In genomic region chr17:47923678-47924382, GRCm38 (mm10) we compare ENCODE assay signal across 8 mouse cellular contexts. TPM values are rescaled to one million over a fixed set of nuclear protein-coding genes. Genes with fewer than 3 reads are reported as not detected.
DNase-seq lines count a peak whose midpoint lies in the region; ATAC-seq and TF ChIP-seq lines count a peak whose summit lies in the region.

No protein-coding gene starts in this region.

- peak; percentile 52 for ATAC-seq in forebrain, embryonic 13.5 days
- peak; percentile 58 for ATAC-seq in hindbrain, embryonic 11.5 days (ENCODE audit: low FRiP score)
- ATAC-seq in midbrain, embryonic 16.5 days, result peak; percentile 67

- peak overlapping the region; percentile 89 for H3K9ac ChIP-seq in forebrain, embryonic 13.5 days
- peak overlapping the region; percentile 95 for H3K9ac ChIP-seq in hindbrain, embryonic 11.5 days (ENCODE audit: low read depth, low read length)
- H3K9ac ChIP-seq in midbrain, embryonic 16.5 days (ENCODE audit: low read depth, low read length), result peak overlapping the region; percentile 83

- H3K4me3 ChIP-seq in forebrain, embryonic 13.5 days, result peak overlapping the region; percentile 68
- peak overlapping the region; percentile 85 for H3K4me3 ChIP-seq in hindbrain, embryonic 11.5 days (ENCODE audit: low read depth, low read length)
- peak overlapping the region; percentile 86 for H3K4me3 ChIP-seq in midbrain, embryonic 16.5 days (ENCODE audit: low read depth, low read length)
- H3K4me3 ChIP-seq in thymus, adult 2 months (ENCODE audit: control insufficient read depth, insufficient read depth, low read length), result peak overlapping the region; percentile 93

- H3K9me3 ChIP-seq in forebrain, embryonic 13.5 days (replicated peaks), result no peaks in the 10 kb centered on the region
- H3K9me3 ChIP-seq in hindbrain, embryonic 11.5 days (ENCODE audit: control insufficient read depth, low read length), result no peaks in the 10 kb centered on the region
- H3K9me3 ChIP-seq in midbrain, embryonic 16.5 days (replicated peaks; ENCODE audit: control insufficient read depth, low read length, poor library complexity, severe bottlenecking), result no peaks in the 10 kb centered on the region

- no peak for TF ChIP-seq CTCF in thymus, adult 2 months (IDR thresholded peaks at IDR 0.05; ENCODE audit: borderline replicate concordance, control insufficient read depth, extremely low read depth, insufficient read depth, low read length, poor library complexity)

- no peak for TF ChIP-seq POLR2A in thymus, adult 2 months (IDR thresholded peaks at IDR 0.05; ENCODE audit: control insufficient read depth, extremely low read depth, insufficient read depth, low read length, poor library complexity)

- H3K27me3 ChIP-seq in forebrain, embryonic 13.5 days, result peaks cover 51% of the 10 kb centered on the region
- H3K27me3 ChIP-seq in hindbrain, embryonic 11.5 days (ENCODE audit: control insufficient read depth, insufficient read depth, low read length), result 0 out of 2 replicates have a peak, but pooled peaks cover 2% of the 10 kb centered on the region
- H3K27me3 ChIP-seq in midbrain, embryonic 16.5 days (ENCODE audit: control insufficient read depth, insufficient read depth, low read depth, low read length), result peaks cover 12% of the 10 kb centered on the region
- H3K27me3 ChIP-seq in thymus, adult 2 months (ENCODE audit: control insufficient read depth, insufficient read depth, low read length), result no peaks in the 10 kb centered on the region

- DNase-seq in CD4-positive, CD25-positive, alpha-beta regulatory T cell, adult 2 months (ENCODE audit: low read depth, low spot score), result peak; percentile 53
- peak; percentile 73 to 86 for DNase-seq in adrenal gland, adult (ENCODE audit: inconsistent age in 2 of 2, low spot score in 1 of 2)
- peak; percentile 74 for DNase-seq in hindbrain, embryonic 11.5 days (ENCODE audit: low spot score)
- DNase-seq in liver, result peak; percentile 53
- DNase-seq in thymus, adult 2 months, result peak; percentile 54
- no peak for DNase-seq in left cerebral cortex, postnatal 25 days (ENCODE audit: low spot score in 2 of 2)

- peak overlapping the region; percentile 74 for H3K4me2 ChIP-seq in forebrain, embryonic 13.5 days
- H3K4me2 ChIP-seq in hindbrain, embryonic 11.5 days (replicated peaks; ENCODE audit: low read depth, low read length), result peak overlapping the region; percentile 81
- H3K4me2 ChIP-seq in midbrain, embryonic 16.5 days (ENCODE audit: low read length), result peak overlapping the region; percentile 96

- H3K36me3 ChIP-seq in forebrain, embryonic 13.5 days (ENCODE audit: poor library complexity, severe bottlenecking), result peaks cover 10% of the 10 kb centered on the region; the same call in 1 of the 2 replicates
- no peaks in the 10 kb centered on the region for H3K36me3 ChIP-seq in hindbrain, embryonic 11.5 days (ENCODE audit: control insufficient read depth, insufficient read depth, low read length)
- H3K36me3 ChIP-seq in midbrain, embryonic 16.5 days (ENCODE audit: control insufficient read depth, insufficient read depth, low read length), result no peaks in the 10 kb centered on the region
- no peaks in the 10 kb centered on the region for H3K36me3 ChIP-seq in thymus, adult 2 months (ENCODE audit: control insufficient read depth, insufficient read depth, low read length)

- intact Hi-C loops in left cerebral cortex, postnatal 25 days (cut with DNase I), result loop anchor here (1.0 to 2.0 kb wide), 2 partner anchors 51 to 118 kb away; no protein-coding TSS in a partner anchor

- H3K4me1 ChIP-seq in forebrain, embryonic 13.5 days, result peaks cover 63% of the 10 kb centered on the region
- H3K4me1 ChIP-seq in hindbrain, embryonic 11.5 days (replicated peaks; ENCODE audit: control insufficient read depth, insufficient read depth, low read length), result peaks cover 10% of the 10 kb centered on the region
- peaks cover 38% of the 10 kb centered on the region for H3K4me1 ChIP-seq in midbrain, embryonic 16.5 days (ENCODE audit: control insufficient read depth, insufficient read depth, low read length)
- peaks cover 36% of the 10 kb centered on the region for H3K4me1 ChIP-seq in thymus, adult 2 months (replicated peaks; ENCODE audit: control insufficient read depth, insufficient read depth, low read length)

- under 1% methylated on average over 55 of the region's 65 CpGs for WGBS in forebrain, embryonic 13.5 days
- 0% methylated on average over 54 of the region's 65 CpGs for WGBS in hindbrain, embryonic 11.5 days
- under 1% methylated on average over 54 of the region's 65 CpGs for WGBS in midbrain, embryonic 16.5 days
- WGBS in thymus, adult 2 months, result under 1% methylated on average over 64 of the region's 65 CpGs

- peak overlapping the region; percentile 93 for H3K27ac ChIP-seq in forebrain, embryonic 13.5 days
- peak overlapping the region; percentile 96 for H3K27ac ChIP-seq in hindbrain, embryonic 11.5 days (ENCODE audit: low read depth, low read length)
- H3K27ac ChIP-seq in midbrain, embryonic 16.5 days (ENCODE audit: low read length), result peak overlapping the region; percentile 83
- H3K27ac ChIP-seq in thymus, adult 2 months (ENCODE audit: control insufficient read depth, insufficient read depth, low read length), result no peak overlapping the region

RNA-seq across cellular contexts. Expression of gene Foxp4, which starts 0.6 kb away (rescaled TPM):
- polyA plus RNA-seq in forebrain, embryonic 13.5 days (2015; fragmentation: Nextera tagmentation; extraction: Ambion mirVana), result 13.4 and 15.6 TPM in 2 replicates
- 23.9 and 28.4 TPM in 2 replicates for polyA plus RNA-seq in hindbrain, embryonic 11.5 days (2014; fragmentation: Nextera tagmentation; extraction: Ambion mirVana)
- polyA plus RNA-seq in midbrain, embryonic 16.5 days (2015; fragmentation: Nextera tagmentation; extraction: Ambion mirVana), result 35.8 and 38.8 TPM in 2 replicates
- 194 and 212 TPM in 2 replicates for polyA plus RNA-seq in thymus, adult 2 months (2012; rRNA removed)
- total RNA-seq in left cerebral cortex, postnatal 25 days (2021), result 10 to 100 TPM; 41.3 to 42.7 TPM

Comparison
In these comparisons a context has a peak if more than half of its experiments do, and no peak if none do; other contexts are left out.
1. DNase-seq: peak in CD4-positive, CD25-positive, alpha-beta regulatory T cell, adult 2 months (single experiment), adrenal gland, adult (2 of 2), hindbrain, embryonic 11.5 days (single experiment), liver (single experiment) and thymus, adult 2 months (single experiment); none in left cerebral cortex, postnatal 25 days (0 of 2).
2. Peak in every context shown above with its lines, with median percentiles within 50 percentile points of each other: ATAC-seq, H3K4me2 ChIP-seq, H3K4me3 ChIP-seq and H3K9ac ChIP-seq.